Mouse (Mus musculus): Measurements from ENCODE around the gene Sdr9c7.
"Not testable (repeated sequence)": the region's sequence is repeated elsewhere in the genome, so short reads cannot be mapped to it uniquely, and the experiment has no call there.

The Sdr9c7 gene

DNA sequence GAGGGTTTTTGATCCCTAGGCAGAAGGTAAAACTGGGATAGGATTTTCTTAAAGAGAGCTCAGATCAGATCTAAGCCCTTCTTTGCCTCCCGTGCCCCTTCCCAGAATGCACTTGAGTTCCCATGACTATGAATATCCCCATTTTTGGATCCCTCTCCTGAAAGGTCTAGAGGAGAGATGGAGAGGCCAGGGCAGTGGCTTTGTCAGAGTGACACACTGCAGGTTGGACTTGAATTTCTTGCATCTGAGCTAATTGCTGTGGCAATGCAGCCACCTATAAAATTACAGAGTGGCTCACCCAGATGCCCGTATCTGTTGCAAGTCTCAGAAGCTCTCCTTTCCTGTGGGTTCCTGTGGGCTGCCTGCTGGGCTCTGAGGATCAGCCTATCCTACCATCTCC is at the start of gene Sdr9c7:
Gene Sdr9c7 (plus strand): TSS at position 301 of the 400 bp plus-strand sequence.
- in situ Hi-C loops (cut with MboI; ENCODE audit: unreplicated experiment in 2 of 2): no loop called here

DNA sequence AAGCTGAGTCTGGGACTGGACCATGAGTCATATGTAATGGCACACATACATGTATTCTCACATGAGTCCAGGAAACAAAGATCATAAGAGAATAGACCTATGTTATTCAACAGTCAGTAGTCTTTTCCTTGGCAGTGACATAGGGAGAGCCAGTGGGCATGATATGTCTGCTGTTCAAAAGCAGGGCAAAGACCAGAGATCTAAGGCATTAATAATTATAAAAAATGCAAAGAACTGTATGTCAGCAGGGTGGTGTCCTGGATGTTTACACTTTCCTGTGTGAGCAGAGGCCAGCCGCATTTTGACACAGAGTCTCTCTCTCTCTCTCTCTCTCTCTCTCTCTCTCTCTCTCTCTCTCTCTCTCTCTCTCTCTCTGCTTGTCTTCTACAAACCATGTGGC is 48.7 kb upstream of the Sdr9c7 start, which contains the start of gene Rdh19:
Gene Rdh19 (plus strand): TSS at position 301 of the 400 bp plus-strand sequence.
- in situ Hi-C loops (cut with MboI; ENCODE audit: unreplicated experiment in 2 of 2): no loop called here

DNA sequence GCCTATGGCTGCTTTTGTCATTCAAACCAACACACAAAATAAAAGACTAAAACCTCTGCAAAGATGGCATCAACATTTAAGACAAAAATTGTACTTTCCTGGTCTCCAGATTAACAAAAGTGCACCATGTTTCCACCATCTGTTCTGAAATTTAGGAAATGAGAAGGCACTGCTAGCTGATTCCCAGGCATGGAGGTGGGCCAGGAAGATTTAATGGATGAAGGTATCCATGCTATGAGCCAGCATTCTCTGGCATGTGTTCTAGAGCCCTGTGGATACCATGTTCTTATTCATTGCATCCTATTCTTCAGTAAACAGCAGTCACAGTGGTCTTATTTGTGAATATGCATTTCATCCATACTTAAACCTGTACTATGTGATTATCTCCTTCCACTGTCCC is 41.9 kb upstream of the Sdr9c7 start:
- in situ Hi-C loops (cut with MboI; ENCODE audit: unreplicated experiment in 2 of 2): no loop called here

GRCm38 (mm10) chr10:127864931-127865330 is 33.4 kb upstream of the Sdr9c7 start:
- in situ Hi-C loops (cut with MboI; ENCODE audit: unreplicated experiment in 2 of 2): no loop called here

- in situ Hi-C loops (cut with MboI; ENCODE audit: unreplicated experiment in 2 of 2): no loop called here
Measured at GRCm38 (mm10) chr10:127866232-127866631, 32.1 kb upstream of the Sdr9c7 start, which contains the start of gene Rdh16f2. Rdh16f2 (plus strand) TSS chr10:127866474.

- in situ Hi-C loops (cut with MboI; ENCODE audit: unreplicated experiment in 2 of 2): no loop called here
Measured at GRCm38 (mm10) chr10:127872484-127872883, 25.8 kb upstream of the Sdr9c7 start.

DNA sequence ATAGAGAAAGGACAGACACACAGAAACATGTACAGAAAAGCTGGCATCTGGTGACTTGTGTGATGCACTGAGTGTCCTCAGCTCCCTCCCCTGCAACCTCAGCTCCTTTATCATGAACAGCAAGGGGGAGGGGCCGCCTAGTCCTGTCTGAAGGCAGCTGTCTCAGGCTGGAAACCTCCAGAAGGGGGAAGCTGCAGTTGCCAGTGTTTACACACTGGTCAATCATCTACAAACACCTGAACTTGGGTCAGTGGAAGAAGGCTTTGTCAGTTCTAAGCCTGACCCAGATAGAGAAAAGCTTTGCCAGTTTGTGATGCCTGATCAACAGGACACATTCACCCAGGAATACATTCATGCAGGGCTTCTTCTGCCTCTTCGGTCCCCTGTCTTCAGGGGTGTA is 20.6 kb upstream of the Sdr9c7 start:
- in situ Hi-C loops (cut with MboI; ENCODE audit: unreplicated experiment in 2 of 2): no loop called here

DNA sequence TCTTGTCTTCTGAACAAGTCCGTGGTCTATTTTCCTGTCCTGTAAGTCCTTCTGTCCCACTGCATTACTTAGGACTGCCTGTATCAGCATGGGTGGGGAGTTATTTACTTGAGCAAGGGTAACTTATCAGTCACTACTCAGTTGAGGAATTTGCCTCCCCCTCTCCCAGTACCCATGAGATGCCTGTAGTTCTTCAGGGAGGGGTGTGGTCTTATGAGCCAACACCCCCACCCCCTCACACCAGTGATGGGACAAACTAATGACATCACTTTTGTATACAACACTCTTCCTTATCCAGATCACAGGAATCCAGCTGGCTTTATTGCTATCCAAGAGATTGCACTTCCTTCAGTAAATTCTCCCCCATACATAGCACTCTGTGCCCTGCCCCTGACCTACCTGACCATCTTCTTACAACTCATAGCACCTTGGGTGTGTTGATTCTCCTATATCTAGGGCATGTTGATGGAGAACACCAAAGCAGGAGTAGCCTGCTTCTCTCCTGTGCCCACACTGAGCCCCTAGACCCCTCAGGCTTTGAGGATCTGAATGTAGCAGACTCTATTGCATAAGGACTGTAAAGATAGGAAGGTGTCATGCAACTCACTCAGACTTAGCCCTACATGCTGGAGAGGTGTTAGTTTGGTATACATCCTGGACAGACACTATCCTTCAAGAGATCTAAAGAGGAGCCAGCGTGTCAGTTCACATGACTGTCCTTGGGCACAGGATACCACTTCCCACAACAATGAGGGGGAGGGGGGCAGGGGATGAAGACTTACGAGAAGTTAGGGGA is 19.9 kb upstream of the Sdr9c7 start:
- in situ Hi-C loops (cut with MboI; ENCODE audit: unreplicated experiment in 2 of 2): no loop called here

GRCm38 (mm10) chr10:127879155-127879688 is 19.1 kb upstream of the Sdr9c7 start:
- in situ Hi-C loops (cut with MboI; ENCODE audit: unreplicated experiment in 2 of 2): no loop called here

DNA sequence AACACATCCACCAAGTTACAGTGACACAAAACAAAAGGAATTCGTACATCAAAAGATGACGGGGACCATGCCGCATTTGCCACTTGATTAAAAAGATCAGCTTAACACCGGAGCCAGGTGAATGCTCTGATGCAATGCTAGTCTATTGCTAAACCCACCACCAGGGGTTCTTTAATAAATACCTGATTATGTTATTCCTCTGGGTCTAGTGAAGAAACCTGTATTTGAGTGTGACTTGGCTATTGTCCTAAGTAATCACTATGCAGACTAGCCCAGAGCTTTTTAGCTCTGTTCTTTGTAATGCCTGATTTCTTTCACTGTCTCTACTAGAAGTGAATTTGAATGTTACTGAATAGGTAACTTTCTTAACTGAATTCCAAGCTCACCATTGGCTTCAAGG is 17.3 kb upstream of the Sdr9c7 start:
- in situ Hi-C loops (cut with MboI; ENCODE audit: unreplicated experiment in 2 of 2): no loop called here

- in situ Hi-C loops (cut with MboI; ENCODE audit: unreplicated experiment in 2 of 2): no loop called here
Measured at GRCm38 (mm10) chr10:127886551-127886950, 11.8 kb upstream of the Sdr9c7 start.

- in situ Hi-C loops (cut with MboI; ENCODE audit: unreplicated experiment in 2 of 2): no loop called here
Measured at GRCm38 (mm10) chr10:127886971-127887370, 11.3 kb upstream of the Sdr9c7 start.

- in situ Hi-C loops (cut with MboI; ENCODE audit: unreplicated experiment in 2 of 2): no loop called here
Measured at GRCm38 (mm10) chr10:127888605-127889004, 9.7 kb upstream of the Sdr9c7 start, which contains the start of gene Rdh7. Rdh7 (minus strand) TSS chr10:127888817.

GRCm38 (mm10) chr10:127891481-127891880 is 6.8 kb upstream of the Sdr9c7 start:
- in situ Hi-C loops (cut with MboI; ENCODE audit: unreplicated experiment in 2 of 2): no loop called here

GRCm38 (mm10) chr10:127893163-127894022 is 4.9 kb upstream of the Sdr9c7 start:
- in situ Hi-C loops (cut with MboI; ENCODE audit: unreplicated experiment in 2 of 2): not testable (repeated sequence)

DNA sequence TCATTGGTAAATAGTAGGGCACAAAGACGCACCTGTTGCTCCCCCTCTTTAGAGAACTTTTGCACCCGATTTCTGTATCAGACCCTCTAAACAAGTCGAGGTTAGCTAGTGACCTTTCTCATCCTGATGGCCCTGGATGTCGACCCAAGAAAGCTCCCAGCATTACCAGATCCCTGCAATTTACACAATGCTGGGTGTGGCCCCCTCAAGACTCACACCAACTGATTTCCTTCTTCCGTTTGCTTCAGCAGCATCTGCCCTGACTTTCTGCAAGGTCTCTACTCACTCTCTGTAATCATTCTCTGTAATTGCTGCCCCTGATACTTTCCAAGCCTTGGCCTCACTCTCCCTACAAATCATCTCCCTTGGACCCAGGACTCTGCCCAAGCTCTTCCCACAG is 1.6 kb upstream of the Sdr9c7 start:
- in situ Hi-C loops (cut with MboI; ENCODE audit: unreplicated experiment in 2 of 2): no loop called here

DNA sequence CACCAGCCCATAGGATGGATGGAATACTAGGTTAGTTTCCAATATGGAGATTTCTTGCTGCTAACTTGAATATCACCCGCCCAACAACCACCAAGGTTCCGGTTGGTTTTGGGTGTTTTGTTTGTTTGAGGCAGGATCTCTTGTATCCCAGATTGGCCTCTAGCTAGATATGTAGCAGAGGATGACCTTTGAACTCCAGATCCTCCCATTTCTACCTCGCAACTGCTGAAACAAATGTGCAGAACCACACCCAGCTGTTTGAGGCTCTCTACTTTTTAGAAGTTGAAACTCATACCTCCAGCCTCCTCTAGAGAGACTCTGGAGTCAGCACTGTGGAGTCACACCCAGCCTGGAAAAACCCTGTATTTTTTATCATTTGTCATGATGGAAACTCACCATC is 812 bp upstream of the Sdr9c7 start:
- in situ Hi-C loops (cut with MboI; ENCODE audit: unreplicated experiment in 2 of 2): no loop called here

DNA sequence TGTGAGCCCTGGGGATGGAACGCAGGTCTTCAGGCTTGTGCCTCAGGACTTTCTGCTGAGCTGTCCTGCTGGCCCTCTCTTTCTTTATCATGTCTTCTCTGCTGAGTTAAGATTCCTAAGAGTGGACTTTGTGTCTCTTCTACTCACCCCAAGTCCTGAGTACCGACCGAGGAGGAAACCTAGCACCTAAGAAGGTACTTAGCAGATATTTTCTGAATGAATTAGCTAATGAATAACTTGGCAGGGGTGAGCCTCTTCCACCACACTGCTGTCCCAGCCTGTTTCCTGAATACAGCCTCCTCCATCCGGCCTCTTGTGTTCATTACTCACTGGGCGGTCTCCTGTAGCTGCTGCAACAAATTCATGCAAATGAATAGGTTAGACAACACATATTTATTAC is 1.5 kb downstream of the Sdr9c7 start:
- in situ Hi-C loops (cut with MboI; ENCODE audit: unreplicated experiment in 2 of 2): loop anchor here in 1 of 2 experiments (25.0 kb wide), 1 partner anchor 537 kb away; the partner anchor contains the start of genes Inhbc and Inhbe

DNA sequence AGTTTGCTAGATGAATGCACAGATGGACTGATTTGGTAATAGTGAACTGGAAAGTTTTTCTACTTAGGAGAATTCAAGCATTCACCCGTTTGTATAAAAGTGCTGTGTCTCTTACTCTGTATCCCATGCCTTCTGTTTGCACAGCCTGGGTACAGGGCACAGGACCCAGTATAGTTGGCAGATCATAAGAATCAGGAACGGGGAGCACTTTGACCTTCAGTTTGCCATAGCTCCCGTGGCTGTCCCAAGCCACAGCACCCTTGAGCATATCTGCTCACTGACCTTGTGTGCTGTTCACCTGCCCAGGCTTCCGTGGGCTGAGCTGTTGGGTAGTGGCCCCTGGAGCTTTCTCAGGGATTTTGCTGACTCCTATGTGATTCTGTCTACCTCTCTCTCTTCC is 3.4 kb downstream of the Sdr9c7 start:
- in situ Hi-C loops (cut with MboI; ENCODE audit: unreplicated experiment in 2 of 2): loop anchor here in 1 of 2 experiments (25.0 kb wide), 1 partner anchor 539 kb away; the partner anchor contains the start of genes Inhbc and Inhbe

DNA sequence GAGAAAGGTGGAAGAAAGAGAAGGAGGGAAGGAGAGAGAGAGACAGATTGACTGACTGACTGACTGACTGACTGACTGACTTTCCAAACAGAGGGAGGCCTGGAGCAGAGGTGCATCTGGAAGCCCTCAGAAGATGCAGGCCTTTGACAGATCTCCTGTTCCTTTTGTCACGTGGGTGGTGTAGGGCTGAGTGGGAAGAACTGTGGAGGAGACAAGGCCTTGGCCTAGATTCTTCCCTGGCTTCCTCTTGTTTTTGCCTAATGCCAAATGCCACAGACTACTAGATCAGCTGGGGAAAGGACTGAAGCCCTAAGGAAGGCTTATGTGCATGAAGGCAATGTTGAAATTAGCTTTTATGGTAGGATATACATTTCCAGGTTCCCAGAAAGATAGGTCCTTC is 4.8 kb downstream of the Sdr9c7 start:
- in situ Hi-C loops (cut with MboI; ENCODE audit: unreplicated experiment in 2 of 2): loop anchor here in 1 of 2 experiments (25.0 kb wide), 1 partner anchor 541 kb away; the partner anchor contains the start of genes Inhbc and Inhbe
